Mouse (Mus musculus) spleen, adult 2 months (tissue): Measurements from ENCODE around the gene Fbxo46.

Experiments
- CTCF ChIP-seq: fragments of 200-500 bp; IDR thresholded peaks from 2 replicates; pipeline ENCODE4 v1.5.1; 2011; ENCODE audit warnings: mild to moderate bottlenecking, inconsistent platforms; ENCODE audit not compliant: insufficient read depth, insufficient read length, insufficient replicate concordance; ENCODE audit errors: extremely low read depth
- POLR2A ChIP-seq: fragments of 200-500 bp; IDR thresholded peaks from 2 replicates; pipeline ENCODE4 v1.6.1; 2011; ENCODE audit warnings: low read depth, low read length, inconsistent platforms

DNA sequence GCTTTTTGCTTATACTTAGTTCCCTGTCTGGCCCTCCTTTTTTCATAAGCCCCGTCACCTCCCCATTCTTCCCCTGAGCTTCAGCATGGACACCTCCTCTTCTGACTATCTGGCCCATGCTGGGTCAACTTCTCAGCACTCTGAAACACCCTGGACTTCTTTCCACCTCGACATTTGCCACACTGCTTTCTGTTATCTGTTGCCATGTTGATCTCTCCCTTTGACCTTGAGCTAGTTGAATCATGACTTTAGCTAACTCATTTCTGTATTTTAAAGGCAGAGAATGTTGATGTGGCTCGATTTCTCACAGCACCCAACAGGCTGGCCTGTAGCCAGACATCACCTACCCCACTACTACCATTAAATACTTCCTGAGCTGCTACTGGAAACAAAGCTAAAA, 12.2 kb upstream of the Fbxo46 start:
- TF ChIP-seq CTCF = no peak
- TF ChIP-seq POLR2A = no peak
